Mouse (Mus musculus) forelimb bud, embryonic 11.5 days (tissue): ENCODE results near the gene Gm10340.
"Not testable (repeated sequence)": the region's sequence is repeated elsewhere in the genome, so short reads cannot be mapped to it uniquely, and the experiment has no call there.

Experiments used
- DNase-seq: peaks from one replicate; pipeline ENCODE4 v3.0.0-alpha.2; 2012; ENCODE audit warnings: low read depth, low spot score

Gene Gm10340

GRCm38 (mm10) chr14:3133697-3134096, at the start of gene Gm10340:
Gm10340 (plus strand) TSS chr14:3133997.
- not testable (repeated sequence) for DNase-seq

- DNase-seq: not testable (repeated sequence)
Measured at GRCm38 (mm10) chr14:3116051-3116450, 17.7 kb upstream of the Gm10340 start.

GRCm38 (mm10) chr14:3187955-3188354, 54.2 kb downstream of the Gm10340 start, which contains the start of gene Gm5795:
Gm5795 (plus strand) TSS chr14:3188255.
- DNase-seq: not testable (repeated sequence)
